30 mouse cellular contexts compared by ENCODE assay signal in genomic region chr11:102781523-102781922, GRCm38 (mm10). TPM values are rescaled to one million over a fixed set of nuclear protein-coding genes. Genes with fewer than 3 reads are reported as not detected.
"Had no signal": no experiment of that assay in that cellular context is flagged by ENCODE, and none has a peak within 500 bp of the region (broad histone marks: within the 10 kb centered on the region; RNA-seq: fewer than 3 reads in every experiment).

No protein-coding gene starts in this region.

- H3K36me3 ChIP-seq: heart, embryonic 15.5 days; intestine, embryonic 15.5 days; liver, embryonic 13.5 days; liver, embryonic 15.5 days had no signal

- ATAC-seq: hindbrain, embryonic 16.5 days; inflammation-experienced regulatory T-cells, adult 6 months; intestine, embryonic 15.5 days; intestine, postnatal 0 days; liver, postnatal 0 days had no signal

- H3K4me2 ChIP-seq: hindbrain, embryonic 12.5 days; hindbrain, embryonic 14.5 days; intestine, embryonic 15.5 days; limb, embryonic 12.5 days; liver, embryonic 11.5 days; liver, embryonic 13.5 days; liver, embryonic 15.5 days had no signal

- H3K4me1 ChIP-seq: liver, embryonic 15.5 days had no signal

- H3K9me3 ChIP-seq: heart, embryonic 12.5 days; heart, embryonic 15.5 days; hindbrain, embryonic 10.5 days; hindbrain, embryonic 12.5 days; intestine, embryonic 15.5 days; limb, embryonic 10.5 days; limb, embryonic 12.5 days; liver, embryonic 13.5 days; liver, embryonic 15.5 days had no signal

- H3K4me3 ChIP-seq: heart, adult 2 months; heart, embryonic 12.5 days; heart, embryonic 15.5 days; hindbrain, embryonic 10.5 days; hindbrain, embryonic 12.5 days; intestine, embryonic 15.5 days; layer of hippocampus, adult 2 months; left cerebral cortex, adult 2 months; limb, embryonic 10.5 days; limb, embryonic 12.5 days; liver, embryonic 13.5 days; liver, embryonic 15.5 days had no signal

- DNase-seq: gastrocnemius, adult 2 months; gastrocnemius, postnatal 10 days; gastrocnemius, postnatal 25 days; heart, adult 2 months; heart, postnatal 36 days; kidney, adult 18-20 months; kidney, adult 8-10 months; kidney, postnatal 25 days; kidney, postnatal 4 days; liver; liver, embryonic 13.5 days; liver, postnatal 0 days; lung, adult 2 months had no signal

- H3K9ac ChIP-seq: heart, embryonic 15.5 days; hindbrain, embryonic 12.5 days; hindbrain, embryonic 14.5 days; intestine, embryonic 15.5 days; limb, embryonic 12.5 days; liver, embryonic 13.5 days; liver, embryonic 15.5 days; liver, postnatal 0 days had no signal

- H3K27ac ChIP-seq: hindbrain, embryonic 12.5 days; hindbrain, embryonic 14.5 days; intestine, embryonic 15.5 days; limb, embryonic 10.5 days; limb, embryonic 12.5 days; liver, embryonic 13.5 days; liver, embryonic 15.5 days had no signal

- H3K27me3 ChIP-seq: heart, embryonic 12.5 days; heart, embryonic 15.5 days; hindbrain, embryonic 12.5 days had no signal

RNA-seq across cellular contexts. Expression of gene Adam11, which starts 20.3 kb away (rescaled TPM):
- total RNA-seq: granulocyte monocyte progenitor cell, adult 5-6 weeks had no signal

RNA-seq across cellular contexts. Expression of gene Gjc1, which starts 38.0 kb away (rescaled TPM):
- total RNA-seq: granulocyte monocyte progenitor cell, adult 5-6 weeks had no signal
- polyA plus RNA-seq: inflammation-experienced regulatory T-cells, adult 6 months had no signal

RNA-seq across cellular contexts. Expression of gene Higd1b, which starts 54.1 kb away (rescaled TPM):
- total RNA-seq: granulocyte monocyte progenitor cell, adult 5-6 weeks had no signal
- polyA plus RNA-seq: heart, embryonic 12.5 days; hindbrain, embryonic 10.5 days; hindbrain, embryonic 12.5 days; inflammation-experienced regulatory T-cells, adult 6 months; kidney, embryonic 14.5 days; limb, embryonic 10.5 days; limb, embryonic 12.5 days; liver, embryonic 11.5 days; liver, embryonic 13.5 days; liver, embryonic 15.5 days; liver, postnatal 0 days had no signal
